Mouse (Mus musculus) C2C12 (cell line): ENCODE data around the gene 1700125H20Rik.

Experiments
- CEBPB ChIP-seq: IDR thresholded peaks from one replicate; pipeline ENCODE4 v1.6.1; 2011; ENCODE audit warnings: low read depth, mild to moderate bottlenecking, control low read depth, moderate library complexity
- CTCF ChIP-seq: IDR thresholded peaks from one replicate; pipeline ENCODE4 v1.5.1; 2011; ENCODE audit not compliant: control insufficient read depth, insufficient read depth, insufficient read length
- FOSL1 ChIP-seq: IDR thresholded peaks from one replicate; pipeline ENCODE4 v1.8.0; 2011; ENCODE audit warnings: mild to moderate bottlenecking, low read length; ENCODE audit not compliant: poor library complexity, insufficient read depth, severe bottlenecking
- MAX ChIP-seq: IDR thresholded peaks from one replicate; pipeline ENCODE4 v1.6.1; 2011; ENCODE audit warnings: mild to moderate bottlenecking, control low read depth
- MYOD1 ChIP-seq: IDR thresholded peaks from one replicate; pipeline ENCODE4 v1.6.1; 2011; ENCODE audit warnings: low read depth; ENCODE audit not compliant: control insufficient read depth, insufficient read length
- USF1 ChIP-seq: IDR thresholded peaks from one replicate; pipeline ENCODE4 v1.6.1; 2011; ENCODE audit warnings: low read depth, mild to moderate bottlenecking, control low read depth, moderate library complexity

- no peak for TF ChIP-seq CTCF
- no peak for TF ChIP-seq CEBPB
- TF ChIP-seq MAX: no peak
- no peak for TF ChIP-seq USF1
- no peak for TF ChIP-seq MYOD1
- no peak for TF ChIP-seq FOSL1
Measured at GRCm38 (mm10) chr11:85175941-85176340, 5.7 kb downstream of the 1700125H20Rik start.
